Mouse (Mus musculus) brain, embryonic 14.5 days (tissue): ENCODE data around the gene Ugcg. TPM values are rescaled to one million over a fixed set of nuclear protein-coding genes. Genes with fewer than 3 reads are reported as not detected.

Experiments
- DNase-seq: peaks from one replicate; pipeline ENCODE4 v3.0.0-alpha.2; 2011; ENCODE audit warnings: low read depth
- CTCF ChIP-seq: fragments of 200-500 bp; IDR thresholded peaks from 2 replicates; pipeline ENCODE4 v1.5.1; 2012; ENCODE audit warnings: inconsistent platforms, mild to moderate bottlenecking, moderate library complexity, borderline replicate concordance; ENCODE audit not compliant: insufficient read depth, insufficient read length; ENCODE audit errors: extremely low read depth
- POLR2A ChIP-seq: fragments of 200-500 bp; IDR thresholded peaks from 2 replicates; pipeline ENCODE4 v1.6.1; 2012; ENCODE audit warnings: mild to moderate bottlenecking, inconsistent platforms, borderline replicate concordance; ENCODE audit not compliant: poor library complexity, insufficient read depth, insufficient read length, severe bottlenecking; ENCODE audit errors: extremely low read depth
- polyA plus RNA-seq: library from polyadenylated mRNA; depleted of rRNA; stranded (reverse); fragments of >200 nt; gene quantifications from 2 replicates; pipeline ENCODE4 v1.2.3, GENCODE M21; 2012; rRNA removed

Ugcg gene
- polyA plus RNA-seq, result 60.4 and 68.7 TPM in 2 replicates

DNA sequence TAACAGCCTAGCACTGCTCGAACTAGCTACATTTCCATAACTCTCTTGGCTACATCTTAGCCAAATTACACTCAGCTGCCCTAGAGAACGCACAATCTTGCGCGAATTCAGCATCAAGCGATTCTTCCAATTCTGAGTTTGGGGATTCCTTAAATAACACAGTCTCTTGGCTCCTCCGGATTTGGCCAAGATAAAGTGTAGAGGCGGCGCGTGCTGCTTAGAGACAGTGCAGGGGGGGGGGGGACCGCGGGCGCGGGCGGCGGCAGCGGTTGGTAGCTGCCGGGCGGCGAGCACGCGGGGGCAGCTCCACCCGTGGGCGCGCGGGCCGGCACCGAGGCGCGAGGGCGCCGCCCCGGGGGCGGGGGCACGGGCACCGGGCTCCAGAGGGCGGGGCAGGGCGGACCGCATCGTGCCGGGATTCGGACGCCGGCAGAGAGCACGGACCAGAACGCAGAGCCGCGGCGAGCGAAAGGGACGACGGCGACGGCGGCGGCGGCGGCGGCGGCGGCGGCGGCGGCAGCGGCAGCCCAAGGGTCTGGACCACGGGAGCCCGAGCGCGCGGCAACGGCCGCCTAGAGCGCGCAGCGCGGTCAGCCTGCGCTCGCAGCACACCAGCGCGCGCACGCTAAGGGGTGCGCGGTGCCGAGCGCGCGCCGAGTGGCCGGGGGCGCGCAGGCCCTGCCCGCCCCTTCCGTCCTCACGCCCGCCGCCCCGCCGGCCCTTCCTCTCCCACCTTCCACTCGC lies at the start of gene Ugcg:
Gene Ugcg, plus strand, starts transcription at position 456 of the 744 bp plus-strand sequence.
- TF ChIP-seq POLR2A (peak; percentile 78), CTCF (no peak)
- peak; percentile 94 for DNase-seq

DNA sequence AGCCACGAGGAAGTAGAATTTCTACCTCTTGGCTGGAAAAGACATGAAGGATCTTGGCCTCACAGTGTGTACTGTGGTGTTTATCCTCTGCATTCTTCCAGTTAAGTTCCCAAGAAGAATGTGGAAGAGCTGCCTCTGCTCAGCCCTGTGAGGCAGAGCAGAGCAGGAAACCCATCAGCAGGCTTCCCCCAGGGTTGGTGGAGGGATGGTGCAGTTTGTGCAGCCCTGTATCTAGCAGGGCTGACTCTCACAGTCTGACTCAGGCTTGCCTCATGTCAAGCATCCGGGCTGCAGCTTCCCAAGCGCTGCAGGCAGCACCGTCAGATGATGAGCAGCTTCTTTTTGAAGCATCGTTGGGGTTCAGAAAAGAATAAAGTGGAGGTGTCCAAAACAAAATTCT lies 40.0 kb upstream of the Ugcg start:
- TF ChIP-seq CTCF (no peak), POLR2A (no peak)
- no peak for DNase-seq

DNA sequence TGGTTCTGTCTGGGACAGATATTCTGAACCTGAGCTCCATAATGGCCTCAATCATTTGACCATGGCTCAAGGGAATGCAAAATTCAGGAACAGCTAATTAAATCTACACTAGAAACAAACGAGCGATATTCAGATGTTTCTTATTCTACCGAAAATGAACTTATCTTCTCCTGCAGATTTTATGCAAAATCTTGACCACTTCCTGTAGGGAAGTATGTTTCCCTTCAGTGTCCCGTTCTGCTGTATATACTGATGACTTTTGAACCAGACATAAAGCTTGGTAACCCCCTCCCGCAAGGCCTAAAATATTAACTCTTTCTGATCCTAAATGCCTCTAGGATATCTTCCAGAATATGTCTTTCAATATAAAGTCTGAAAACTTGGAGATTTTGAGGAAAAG lies 38.1 kb upstream of the Ugcg start:
- no peak for TF ChIP-seq POLR2A
- no peak for TF ChIP-seq CTCF
- DNase-seq, result no peak

DNA sequence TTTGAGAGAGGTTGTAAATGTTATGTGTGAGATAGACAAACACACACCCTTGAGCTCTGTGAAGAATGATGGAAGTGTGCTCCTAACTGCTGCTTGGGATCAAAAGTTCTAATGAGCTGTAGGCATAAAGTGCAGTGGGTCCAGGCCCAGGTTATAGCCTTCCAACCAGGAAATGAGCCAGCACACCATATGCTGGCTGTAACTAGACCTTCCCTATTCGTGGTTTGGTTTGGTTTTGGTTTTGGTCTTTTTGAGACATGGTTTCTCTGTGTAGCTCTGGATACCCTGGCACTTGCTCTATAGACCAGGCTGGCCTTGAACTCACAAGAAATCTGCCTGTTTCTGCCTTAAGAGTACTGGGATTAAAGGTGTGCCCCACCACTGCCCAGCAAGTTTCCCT lies 37.1 kb upstream of the Ugcg start:
- TF ChIP-seq POLR2A, result no peak
- TF ChIP-seq CTCF, result no peak

DNA sequence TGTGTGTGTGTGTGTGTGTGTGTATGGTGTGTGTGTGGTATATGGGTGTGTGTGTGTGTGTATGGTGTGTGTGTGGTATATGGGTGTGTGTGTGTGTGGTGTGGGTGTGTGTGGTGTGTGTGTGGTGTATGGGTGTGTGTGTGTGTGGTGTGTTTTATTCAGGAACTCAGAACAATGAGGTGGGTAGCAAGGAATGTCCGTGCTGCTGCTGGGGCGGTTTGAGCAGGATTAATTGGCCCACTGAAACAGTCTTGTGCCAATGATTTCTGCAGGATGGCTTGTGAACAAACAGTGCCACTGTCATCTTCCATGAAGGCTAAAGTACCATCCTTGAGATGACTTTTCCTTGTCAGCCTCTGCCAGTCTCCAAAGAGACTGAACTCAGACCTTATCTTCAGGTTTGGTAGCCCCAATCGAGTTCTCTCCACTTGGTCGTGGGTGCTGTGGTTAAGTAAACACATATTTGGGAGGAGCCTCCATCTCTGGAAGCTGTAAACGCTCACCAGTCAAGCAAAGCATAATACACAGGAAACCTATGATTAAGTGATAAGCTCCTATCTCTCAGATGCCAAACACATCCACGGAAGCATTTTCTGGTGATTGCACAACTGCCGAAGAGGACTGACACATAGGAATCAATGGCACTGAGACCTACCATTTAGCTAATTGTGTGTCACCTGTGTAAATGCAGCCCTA lies 32.0 kb upstream of the Ugcg start:
- no peak for TF ChIP-seq POLR2A
- no peak for TF ChIP-seq CTCF
- DNase-seq, result peak; percentile 7

More for the DNA sequence above, 37.1 kb upstream of the Ugcg start:
- no peak for DNase-seq

DNA sequence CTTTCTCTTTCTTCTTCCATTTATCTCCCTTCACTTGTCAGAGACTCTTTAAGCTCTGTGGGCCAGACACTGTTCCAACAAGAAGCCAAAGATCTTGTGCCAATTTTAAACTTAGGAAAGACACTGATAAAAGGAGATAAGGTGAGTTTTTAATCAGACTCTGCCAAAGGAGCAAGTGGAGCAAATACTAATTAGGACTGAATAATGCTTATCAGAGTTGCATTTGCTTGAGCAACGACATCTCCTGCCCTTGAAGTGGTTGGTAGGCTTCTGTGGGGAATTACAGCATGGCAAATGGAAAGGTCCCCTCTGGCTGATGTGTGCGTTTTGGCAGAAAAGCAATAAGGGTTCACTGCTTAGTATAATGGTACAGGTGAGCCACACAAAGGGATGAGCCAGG lies 31.4 kb upstream of the Ugcg start:
- TF ChIP-seq POLR2A (no peak), CTCF (no peak)
- DNase-seq, result no peak

DNA sequence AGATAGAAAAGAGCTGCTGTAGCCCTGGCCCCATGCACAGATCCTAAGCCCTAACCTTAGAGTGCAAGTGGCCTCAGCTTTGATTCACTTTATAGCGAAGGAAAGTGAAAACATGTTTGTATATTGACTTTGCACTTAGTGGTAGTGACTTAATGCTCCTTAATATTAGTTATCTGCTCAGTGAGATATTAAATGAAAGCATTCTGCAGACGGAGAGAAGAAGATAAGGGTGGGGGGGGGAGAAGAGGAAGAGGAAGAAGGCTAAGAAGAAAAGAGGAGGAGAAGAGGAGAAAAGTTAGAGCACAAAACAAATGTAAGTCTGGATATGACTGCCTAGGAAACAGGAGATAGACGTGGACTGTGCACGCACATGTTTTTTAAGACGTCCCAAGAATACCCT lies 28.8 kb upstream of the Ugcg start:
- TF ChIP-seq CTCF (no peak), POLR2A (no peak)
- DNase-seq, result no peak

DNA sequence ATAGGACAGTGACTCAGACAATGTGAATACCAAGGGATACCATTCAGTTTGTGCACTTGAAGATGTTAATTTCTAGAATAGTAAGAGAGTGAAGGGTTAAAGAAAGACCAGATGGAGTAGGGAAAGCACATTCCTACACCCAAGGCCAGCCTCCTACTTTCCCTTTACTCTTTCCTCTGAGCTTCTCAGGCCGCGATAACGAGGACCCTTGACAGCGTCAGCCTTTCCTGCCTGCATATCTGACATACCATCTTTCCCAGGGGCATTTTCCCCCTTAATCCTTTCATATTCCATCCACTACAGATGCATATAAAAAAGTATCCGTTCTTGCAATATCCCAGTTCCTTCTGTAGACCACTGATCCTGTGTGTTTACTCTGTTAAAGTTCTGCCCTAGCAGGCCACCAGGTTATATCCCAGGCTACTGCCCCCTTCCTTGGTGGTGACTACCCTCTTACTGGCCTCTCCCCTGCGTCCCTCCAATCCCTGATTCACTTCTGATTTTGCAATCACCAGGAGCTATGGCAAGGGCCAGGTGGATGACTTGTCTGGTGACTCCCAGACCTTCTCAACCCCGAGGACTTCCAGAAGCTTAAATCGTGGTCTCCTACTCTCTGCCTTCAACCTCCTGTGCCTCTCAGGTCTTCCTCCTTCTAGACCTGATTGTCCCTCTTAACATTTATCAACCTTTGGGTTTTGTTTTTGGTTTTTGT lies 27.9 kb upstream of the Ugcg start:
- DNase-seq, result no peak
- TF ChIP-seq CTCF, result no peak
- TF ChIP-seq POLR2A, result no peak

DNA sequence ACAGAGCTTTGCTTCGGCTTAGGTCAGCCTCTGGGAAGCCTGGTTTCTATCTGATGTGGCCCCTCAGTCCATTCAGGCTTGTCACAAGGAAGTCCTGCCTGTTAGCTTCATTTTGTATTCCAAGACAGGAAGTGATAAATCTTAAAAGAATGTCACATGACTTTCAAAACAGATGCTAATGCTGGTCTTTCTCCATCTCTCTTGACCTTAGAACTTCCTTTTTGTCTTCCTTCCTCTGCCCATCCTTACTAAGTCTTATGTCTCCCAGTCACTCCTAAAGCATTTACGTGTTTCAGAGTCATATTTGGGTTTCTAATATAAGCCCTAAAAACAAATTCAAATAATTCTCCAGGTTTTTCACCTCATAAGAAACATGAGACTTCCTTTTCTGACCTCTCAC lies 25.0 kb upstream of the Ugcg start:
- TF ChIP-seq POLR2A, result no peak
- TF ChIP-seq CTCF, result no peak
- no peak for DNase-seq

DNA sequence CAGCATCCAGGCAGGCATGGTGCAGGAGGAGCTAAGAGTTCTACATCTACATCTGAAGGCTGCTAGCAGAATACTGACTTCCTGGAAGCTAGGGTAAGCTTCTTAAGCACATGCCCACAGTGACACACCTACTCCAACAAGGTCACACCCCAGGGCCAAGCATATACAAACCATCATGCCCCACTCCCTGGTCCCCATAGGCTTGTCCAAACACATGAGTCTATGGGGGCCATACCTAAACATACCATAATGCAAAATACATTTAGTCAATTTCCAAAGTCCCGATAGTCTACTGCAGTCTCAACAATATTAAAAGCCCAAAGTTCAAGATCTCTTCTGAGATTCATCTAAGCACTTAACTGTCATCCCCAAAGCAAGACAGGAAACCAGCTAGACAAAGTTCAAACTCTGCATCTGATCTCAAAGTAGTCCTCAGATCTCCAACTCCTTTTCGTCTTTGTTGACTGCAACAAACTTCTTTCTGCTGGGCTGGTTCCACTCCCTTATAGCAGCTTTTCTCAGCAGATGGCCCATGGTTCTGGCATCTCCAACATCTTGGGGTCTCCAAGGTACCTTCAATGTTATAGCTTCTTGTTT lies 21.7 kb upstream of the Ugcg start:
- DNase-seq, result no peak

DNA sequence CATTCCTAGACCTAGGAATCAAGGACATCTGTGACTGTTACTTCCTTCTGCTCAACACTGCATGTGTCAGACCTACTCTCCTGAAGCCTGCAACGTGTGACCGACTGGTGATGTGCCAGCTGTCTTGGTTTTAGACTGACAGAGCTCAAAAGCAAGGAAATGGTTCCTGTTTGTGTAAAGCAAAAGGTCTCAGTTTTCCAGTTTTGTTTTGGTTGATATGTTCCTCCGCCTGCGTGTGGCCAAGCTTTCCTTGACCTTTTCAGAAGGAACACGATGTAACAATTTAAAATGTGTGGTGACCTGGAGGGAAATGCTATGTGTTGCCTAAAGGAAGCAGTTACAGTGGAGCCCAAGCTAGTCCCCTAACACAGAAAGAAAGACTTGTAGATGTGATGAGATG lies 19.1 kb upstream of the Ugcg start:
- DNase-seq, result peak; percentile 11
- TF ChIP-seq POLR2A, result no peak
- TF ChIP-seq CTCF, result no peak

More for the DNA sequence above, 21.7 kb upstream of the Ugcg start:
- TF ChIP-seq POLR2A (no peak), CTCF (no peak)
